Mouse (Mus musculus) testis, postnatal 14 days (tissue): ENCODE results near the gene Arhgef19.

Experiments
- DNase-seq: peaks from one replicate; pipeline ENCODE4 v3.0.0; 2021; ENCODE audit warnings: low spot score

Arhgef19 gene

DNA sequence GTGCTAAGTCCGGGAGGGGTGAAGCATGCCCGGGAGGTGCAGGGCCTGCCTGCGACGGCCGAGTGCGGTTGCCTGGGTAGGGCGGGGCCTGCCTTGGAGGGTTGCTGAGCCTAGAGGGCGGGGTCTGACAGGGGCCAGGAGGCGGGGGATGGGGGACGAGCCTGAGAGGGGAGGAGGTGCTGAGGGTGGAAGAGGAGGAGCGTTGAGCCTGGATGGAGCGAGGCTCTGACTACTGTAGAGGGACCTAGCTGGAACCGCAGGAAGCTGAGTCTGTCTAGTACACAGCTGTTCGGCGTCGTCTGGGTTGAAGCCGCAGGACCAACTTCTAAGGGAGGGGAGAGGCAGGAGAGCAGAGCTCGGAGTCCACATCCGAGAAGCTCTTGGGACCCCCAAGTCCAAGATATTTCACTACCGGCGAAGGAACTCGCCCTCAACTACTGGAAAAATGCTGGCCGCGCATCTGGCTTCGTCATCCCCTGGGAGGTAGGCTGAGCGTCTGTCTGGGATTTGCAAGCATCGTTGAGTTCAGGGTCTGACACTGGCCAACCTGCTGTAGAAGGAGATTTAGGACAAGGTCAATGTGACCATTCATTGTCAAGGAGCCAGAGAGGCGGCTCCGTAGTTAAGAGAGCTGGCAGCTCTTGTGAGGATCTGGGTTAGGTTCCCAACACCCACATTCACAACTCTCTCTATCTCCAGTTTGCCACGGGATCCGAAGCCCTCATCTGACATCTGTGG is at the start of gene Arhgef19:
Gene Arhgef19, plus strand, starts transcription at position 112 of the 738 bp plus-strand sequence.
- DNase-seq = peak; percentile 80

DNA sequence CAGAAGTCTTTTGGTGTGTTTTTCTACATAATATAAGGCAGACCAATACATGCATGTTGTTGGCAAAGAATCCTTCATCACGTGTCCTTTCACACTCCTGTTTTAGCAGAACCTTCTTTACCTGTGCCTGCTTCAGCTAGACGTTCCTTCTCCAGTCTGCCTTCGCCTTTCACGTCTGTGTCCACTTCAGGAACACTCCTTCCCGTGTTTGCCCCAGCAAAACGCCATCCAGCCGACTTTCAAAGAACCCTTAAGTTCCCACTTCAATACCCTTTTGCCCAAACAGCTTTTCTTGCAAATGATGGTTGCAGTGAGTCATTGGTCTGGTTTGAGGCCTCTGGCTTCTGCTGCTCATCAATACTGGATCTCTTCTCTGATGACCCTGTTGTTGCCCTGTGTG is 48.0 kb upstream of the Arhgef19 start:
- DNase-seq = no peak

DNA sequence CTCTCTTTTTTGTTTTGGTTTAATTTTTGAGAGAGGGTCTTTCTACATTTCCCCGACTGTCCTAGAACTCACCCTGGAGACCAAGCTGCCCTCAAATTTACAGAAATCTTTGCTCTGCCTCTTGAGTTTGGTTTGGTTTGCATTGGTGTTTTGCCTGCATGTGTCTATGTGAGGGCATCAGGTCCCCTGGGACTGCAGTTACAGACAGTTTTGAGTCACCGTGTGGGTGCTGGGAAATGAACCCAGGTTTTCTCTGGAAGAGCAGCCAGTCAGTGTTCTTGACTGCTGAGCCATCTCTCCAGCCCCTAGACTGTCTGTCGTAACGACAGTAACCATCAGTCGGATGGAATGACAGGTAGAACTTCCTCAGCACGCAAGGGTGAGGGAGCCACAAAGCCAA is 44.7 kb upstream of the Arhgef19 start:
- DNase-seq = no peak

DNA sequence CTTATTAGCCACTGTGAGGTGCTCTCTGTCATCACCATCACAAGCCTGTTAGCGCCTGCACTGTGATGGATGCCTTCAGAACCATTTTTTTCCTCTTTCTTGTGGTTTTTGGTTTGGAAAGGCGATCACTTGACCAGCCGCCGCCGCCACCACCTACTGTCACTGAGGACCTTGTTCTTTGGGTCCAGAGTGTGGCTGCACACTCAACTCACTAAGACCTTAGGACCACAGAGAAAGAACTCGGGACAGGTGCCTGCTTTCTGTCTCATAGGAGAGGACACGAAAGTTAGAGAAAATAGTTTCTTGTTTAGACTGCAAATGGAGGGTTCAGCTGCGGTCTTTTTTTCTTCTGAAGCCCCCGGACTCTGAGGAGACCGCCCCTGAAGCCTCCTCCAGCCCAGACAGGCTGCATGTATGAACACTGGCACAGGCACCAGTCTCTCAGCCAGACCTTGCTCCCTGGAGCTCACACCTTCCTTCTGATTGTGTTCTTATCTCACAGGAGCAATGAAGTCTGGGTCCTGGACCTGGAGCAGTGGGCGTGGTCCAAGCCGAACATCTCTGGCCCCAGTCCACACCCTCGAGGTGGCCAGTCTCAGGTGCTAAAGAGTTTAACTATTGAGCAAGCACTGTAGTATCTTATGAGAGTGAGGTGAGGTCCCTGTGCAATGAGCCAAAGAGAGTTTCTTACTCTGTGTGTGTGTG is 42.2 kb upstream of the Arhgef19 start:
- no peak for DNase-seq

DNA sequence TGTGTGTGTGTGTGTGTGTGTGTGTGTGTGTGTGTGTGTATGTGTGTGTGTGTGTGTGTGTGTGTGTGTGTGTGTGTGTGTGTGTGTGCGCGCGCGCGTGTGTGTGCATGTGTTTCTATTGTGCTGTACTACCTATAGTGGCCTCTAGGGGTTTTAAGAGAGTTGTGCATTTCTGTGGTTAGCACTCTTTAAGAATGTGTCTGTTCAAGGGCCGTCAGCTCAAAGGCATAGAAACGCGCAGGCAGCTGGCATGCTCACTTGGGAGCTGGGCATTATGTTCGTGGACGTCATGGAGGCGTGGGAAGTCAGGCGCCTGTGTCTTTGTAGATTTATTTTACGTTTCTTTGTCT is 41.6 kb upstream of the Arhgef19 start:
- DNase-seq = no peak

DNA sequence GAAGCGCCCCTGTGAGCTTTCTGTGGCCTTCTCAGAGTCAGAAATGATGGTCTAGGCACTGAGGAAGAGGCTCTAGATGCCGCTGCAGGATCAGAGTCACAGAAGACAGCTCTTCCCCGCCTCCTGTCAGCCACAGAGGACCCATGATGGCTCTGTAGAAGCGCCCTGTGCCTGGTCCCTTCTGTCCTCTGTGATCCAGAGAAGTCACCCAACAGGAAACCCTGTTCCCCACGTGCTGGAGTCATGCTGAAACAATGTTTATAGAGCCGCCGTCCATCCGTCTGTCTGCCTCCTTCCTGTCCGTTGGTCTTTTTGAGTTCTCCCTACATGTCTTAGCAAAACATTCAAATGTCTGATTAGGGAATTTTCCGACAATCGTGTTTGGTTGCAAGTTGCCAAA is 38.4 kb upstream of the Arhgef19 start:
- DNase-seq = no peak

DNA sequence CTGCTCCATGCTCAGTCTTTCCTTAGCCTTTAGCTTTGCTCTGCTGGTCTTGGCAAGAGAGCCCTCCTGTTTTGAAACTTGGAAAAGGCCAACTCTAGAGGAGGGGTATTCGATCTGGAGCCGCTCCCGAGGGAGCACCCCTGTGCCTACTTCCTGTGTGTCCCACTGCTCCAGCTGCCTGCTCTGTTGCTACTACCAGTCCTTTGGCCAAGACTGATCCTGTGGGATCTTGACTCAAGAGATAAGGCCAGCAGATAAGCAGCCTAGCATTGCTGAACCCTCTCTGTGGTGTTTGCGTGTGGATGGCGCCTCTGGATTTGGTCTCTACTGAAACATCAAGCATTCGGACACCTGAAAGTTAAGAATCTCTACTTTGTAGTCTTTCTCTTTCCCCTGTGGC is 37.1 kb upstream of the Arhgef19 start:
- no peak for DNase-seq

DNA sequence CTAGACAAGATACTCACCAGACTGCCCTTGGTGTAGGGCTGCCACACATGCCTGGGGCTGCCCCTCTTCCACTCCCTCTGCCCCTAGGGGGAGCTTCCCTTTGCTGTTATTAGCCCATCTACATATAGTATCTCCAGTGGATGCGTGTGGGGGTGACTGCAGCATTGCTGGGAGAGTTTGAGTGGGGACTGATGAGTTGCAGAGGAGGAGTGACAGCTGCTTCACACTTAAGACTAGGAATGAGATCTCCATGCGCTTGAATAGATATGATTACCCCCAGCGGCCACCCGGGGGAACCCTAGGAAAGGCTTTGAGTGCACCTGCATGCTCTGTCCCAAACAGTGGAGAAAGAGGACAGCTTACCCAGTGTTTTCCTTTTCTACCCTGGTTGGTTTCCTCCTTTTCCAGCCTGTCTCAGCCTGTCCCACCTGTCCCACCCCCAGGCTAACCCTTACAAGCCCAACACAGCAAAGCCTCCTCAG is 34.7 kb upstream of the Arhgef19 start:
- DNase-seq = no peak

DNA sequence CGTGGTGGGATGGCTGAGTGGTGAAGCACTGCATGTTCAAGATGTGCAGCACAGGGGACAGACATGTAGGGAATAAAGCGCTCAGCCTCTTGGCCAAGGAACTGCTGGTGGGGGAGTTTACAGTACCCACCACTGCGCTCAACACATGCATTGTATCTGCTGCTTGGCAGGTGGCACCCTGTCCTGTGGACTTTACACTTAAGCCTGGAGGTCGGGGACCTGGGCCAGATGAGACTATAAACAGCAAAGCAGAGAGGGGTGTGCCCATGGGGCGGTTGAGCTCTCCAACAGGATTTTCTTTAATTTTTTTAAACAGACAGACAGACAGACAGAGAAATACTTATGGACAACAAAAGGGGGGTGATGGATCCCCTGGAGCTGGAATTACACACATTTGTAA is 32.2 kb upstream of the Arhgef19 start:
- DNase-seq = no peak

DNA sequence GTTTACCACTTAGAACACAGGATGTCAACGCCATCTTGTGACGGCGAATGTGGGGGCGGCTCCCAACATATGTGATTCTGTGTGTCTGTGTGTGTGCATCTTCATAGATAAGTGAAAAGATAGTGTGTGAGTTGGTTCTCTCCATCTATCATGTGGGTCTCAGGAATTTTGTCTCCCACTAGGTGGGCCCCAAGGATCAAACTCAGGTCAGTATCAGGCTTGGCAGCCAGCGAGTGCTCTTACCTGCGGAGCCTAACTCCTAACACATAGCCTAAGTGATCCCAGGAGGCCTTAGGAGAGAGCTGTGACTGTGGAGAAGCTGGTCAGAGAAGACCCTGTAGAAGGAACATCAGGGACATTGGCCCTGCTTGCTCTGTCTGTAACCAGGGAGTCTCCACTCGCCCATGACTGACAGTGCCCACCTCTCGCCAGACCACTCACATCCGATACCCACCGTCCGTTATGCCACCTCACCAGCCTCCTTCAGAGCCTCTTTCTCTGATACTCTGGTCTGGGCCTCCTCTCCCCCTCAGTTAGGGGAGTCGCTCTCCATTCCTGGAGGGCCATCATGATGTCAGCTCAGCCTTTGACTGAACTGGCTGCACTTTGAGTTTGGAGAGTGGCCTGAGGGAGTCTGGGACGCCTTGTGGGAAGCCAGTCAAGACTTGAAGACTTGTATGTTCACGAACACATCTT is 28.6 kb upstream of the Arhgef19 start:
- no peak for DNase-seq

DNA sequence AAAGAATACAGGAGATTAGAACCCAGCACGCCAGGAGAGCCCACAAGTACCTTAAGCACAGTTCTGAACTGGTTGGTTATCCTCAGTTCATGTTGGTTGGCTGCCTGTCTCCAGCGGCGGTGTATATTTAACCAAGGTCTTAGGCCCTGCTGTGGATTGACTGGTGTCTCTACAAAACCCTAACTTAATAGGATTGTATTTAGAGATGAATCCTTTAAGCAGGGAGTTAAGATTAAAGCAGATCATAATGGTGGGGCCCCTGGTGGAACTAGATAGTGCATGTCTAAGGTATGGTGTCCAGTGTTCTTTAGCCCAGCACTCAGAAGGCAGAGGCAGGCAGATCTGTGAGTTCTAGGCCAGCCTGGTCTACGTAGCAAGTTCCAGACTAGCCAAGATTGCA is 27.7 kb upstream of the Arhgef19 start:
- no peak for DNase-seq

DNA sequence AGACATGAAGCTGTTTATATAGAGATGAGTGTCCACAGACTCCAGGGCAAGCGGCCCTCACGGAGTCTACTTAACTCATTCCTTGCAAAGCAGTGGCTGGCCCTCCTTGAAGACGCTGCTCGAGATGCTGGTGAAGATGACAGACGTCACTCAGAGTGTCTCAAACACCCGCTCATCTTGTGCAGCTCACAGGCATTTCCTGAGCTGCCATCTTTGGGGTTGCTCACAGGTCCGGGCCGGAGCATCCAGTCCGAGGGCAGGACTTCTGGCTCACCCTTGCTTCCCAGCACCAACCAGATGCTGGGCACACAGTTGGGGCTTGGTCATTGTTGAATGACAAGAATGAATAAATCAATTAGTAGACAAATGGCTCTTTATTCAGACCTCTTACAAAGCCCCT is 26.4 kb upstream of the Arhgef19 start:
- no peak for DNase-seq

DNA sequence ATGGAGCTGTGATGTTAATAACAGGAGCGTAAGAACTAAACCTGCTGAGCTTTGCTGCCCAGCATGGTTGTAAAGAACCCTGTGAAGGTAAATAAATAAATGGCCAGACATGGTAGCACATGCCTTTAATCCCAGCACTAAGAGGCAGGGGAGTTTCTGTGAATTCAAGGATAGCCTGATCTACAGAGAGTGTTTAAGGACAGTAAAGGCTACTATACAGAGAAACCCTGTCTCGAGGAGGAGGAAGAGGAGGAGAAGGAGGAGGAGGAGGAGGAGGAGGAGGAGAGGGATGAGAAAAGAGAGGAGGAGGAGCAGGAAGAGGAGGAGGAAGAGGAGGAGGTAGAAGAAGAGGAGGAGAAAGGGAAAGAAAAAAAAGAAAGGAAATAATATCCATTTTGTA is 26.0 kb upstream of the Arhgef19 start:
- no peak for DNase-seq

DNA sequence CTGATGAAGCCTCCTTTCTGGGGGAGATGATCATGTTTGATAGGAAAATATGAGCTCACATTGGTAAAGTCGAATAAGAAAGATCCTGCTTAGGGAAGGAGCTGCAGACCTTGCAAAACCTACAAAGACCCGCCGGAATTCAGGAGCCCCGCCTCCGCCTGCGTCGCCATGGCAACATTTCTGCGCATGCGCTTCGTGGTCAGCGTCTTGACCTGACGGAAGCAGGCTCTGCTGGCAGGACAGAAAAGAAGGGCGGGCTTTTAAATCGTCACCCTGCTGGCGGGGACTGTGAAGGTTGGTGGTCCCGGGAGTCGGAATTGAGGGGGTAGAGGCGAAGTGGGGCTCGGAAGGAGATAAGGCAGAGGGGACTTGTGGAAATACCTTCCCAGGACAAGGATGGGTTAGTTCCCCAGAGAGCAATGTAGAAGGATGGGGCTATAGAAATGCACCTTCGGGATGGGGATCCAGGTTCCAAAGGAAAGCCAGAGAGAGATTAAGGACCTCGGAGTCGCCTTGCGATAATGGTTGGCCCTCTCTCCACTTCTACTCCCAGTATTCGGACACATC is 25.4 kb upstream of the Arhgef19 start, which contains the start of gene Rsg1:
Gene Rsg1, plus strand, starts transcription at position 187 of the 567 bp plus-strand sequence.
- DNase-seq = peak; percentile 86

DNA sequence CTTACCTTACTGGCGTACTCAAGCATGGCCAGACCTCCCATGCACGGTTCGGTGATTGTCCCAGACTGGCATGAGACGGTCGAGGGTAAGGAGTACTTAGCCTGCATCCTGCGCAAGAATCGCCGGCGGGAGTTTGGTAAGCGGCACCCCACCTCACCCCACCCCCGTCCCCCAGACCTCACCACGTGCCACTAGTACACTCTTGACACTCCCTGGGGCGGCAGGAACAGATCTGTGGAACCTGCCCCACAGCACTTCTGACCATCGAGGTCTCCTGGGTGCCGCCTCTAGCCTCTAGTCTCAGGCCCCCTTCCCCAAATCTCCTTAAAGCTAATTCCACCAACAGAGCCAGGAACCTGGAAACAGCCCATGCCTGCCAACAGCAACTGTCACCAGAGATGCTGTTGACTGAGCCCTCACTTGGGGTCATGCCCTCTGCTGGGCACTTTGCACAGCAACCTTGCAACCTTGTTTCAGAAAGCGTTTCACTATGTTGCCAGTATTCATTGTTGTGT is 24.9 kb upstream of the Arhgef19 start:
- peak; percentile 70 for DNase-seq

DNA sequence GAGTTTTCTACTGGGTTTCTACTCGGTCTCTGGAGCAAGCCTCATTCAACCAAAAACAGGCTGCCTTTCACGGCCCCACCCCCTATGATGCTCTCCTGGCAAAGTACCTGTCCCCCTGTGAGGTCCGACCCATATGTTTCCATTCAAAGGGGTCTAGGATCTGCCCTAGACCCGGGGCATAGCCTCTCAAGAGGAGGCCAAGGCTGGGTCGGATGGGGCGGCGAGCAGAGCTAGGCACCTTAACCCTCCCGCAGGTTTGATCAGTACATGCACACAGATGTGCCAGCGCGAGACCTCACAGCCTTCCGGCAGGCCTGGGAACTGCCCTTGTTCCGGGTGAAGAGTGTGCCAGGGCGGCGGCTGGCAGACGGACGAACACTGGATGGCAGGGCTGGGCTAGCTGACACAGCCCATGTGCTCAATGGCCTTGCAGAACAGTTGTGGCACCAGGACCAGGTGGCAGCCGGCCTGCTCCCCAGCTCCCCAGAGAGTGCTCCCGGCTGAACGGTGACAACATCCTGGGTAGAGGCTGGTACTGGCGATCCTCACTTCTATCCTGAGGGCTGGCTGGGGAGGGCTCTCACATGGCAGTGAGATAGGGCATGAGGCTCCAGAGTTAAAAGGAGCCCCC is 19.6 kb upstream of the Arhgef19 start:
- DNase-seq = no peak

DNA sequence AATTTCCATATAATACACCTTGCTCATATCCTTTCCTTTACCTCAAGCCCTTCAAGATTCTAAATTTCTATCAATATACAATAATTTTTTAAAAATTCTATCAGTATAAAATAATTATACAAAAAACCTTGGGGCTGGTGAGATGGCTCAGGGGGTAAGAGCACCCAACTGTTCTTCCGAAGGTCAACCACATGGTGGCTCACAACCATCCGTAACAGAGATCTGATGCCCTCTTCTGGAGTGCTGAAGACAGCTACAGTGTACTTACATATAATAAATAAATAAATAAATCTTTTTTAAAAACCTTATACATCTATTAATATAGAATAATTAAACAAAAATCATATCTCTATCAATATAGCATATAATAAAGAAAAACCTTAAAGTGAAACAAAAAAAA is 17.5 kb upstream of the Arhgef19 start:
- DNase-seq = no peak

DNA sequence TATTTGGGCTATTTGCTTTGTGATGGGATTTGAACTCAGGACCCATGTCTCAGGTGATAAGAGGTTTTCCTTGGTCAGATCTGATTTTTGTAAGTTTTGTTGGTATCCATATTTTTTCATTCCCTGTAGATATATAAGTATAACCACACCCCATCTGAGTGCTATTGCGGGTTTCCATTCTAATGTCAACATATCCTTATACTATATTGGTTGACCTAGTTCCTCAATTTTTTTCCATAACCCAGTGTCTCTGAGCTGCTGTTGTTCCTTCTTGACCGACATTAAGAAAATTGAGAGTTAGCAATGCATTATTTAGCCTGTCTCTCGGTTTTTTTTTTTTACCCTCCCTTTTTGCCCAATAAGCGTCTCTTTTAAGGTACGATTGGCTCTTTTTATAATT is 16.5 kb upstream of the Arhgef19 start:
- DNase-seq = no peak

DNA sequence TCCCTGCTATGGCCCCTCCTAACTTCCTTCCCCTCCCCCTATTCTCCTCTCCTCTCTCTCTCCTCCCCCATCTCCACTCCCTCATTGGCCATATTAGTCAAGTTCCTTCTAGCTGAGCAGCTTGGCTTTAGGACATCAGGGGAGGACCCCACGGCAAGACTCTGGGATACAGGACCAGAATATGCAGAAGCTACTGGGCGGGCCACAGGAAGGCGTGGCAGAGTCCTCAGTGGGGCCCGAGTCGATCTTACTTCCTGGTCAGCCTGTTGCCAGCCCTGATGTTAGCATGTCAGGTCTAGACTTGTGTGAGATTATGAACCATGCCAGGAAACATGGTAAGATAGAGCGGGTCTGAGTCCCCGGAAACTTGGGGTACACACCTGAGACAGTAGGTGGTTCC is 10.6 kb upstream of the Arhgef19 start:
- no peak for DNase-seq

DNA sequence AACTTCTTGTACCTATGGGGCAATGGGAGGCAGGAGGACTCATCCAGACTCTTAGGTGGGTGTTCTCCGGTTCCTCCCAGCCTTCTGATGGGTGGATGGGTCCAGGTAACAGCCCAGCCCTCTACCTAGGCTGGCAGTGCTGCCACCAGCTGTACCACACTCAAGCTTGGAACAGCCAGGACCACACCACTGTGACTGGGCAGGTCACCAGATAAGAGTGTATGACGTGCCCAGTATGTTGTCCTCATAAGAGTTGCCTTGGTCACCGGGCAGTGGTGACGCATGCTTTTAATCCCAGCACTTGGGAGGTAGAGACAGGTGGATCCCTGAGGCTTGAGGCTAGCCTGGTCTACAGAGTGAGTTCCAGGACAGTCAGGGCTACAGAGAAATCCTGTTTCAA is 6.1 kb upstream of the Arhgef19 start:
- DNase-seq = no peak

DNA sequence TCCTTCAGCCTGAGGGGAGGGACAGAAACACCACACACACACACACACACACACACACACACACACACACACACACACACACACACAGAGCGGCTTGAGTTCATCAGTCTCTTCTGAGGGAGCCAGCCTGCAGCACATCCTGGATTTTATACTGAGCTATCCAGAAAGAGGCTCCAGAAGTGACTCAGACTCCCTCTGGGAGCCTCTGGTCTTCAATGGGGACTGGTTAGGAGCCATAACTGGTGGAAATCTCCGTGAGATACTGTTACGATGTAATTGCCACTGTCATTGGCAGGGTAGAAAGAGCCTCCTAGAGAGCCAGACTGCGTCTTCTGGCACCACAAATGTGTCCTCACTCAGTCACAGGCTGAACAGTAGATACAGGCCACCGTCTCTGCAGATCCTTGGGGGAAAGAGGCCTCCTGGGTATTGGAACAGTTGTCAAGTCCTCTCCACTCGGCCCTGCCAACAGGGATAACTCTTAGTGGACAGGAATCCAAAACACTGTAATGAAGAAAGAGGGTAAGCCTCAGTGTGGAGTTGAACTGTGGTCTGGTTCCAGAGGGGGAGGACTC is 3.7 kb upstream of the Arhgef19 start:
- DNase-seq = no peak

DNA sequence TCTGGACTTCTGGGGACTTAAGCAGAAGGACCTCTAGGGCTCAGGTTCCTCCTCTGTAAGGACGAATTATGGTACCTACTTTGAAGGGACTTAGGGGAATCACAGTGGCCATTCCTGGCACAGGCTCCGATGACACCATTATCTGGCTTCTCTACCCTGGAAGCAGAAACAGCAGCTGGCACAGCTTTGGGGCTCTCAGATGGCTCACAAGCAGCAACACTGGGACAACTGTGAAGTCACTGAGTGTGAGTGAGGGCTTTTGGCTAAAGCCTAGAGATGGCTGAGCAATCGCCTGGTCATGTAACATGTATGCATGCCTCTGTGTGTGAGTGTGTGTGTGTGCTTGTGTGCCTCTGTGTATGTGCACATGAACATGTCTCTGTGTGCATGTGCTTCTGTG is 2.4 kb upstream of the Arhgef19 start:
- DNase-seq = no peak
